Mouse (Mus musculus) ES-Bruce4 (cell line): Measurements from ENCODE around the gene Mdh1b.

Experiments
- CTCF ChIP-seq: IDR thresholded peaks from one replicate; pipeline ENCODE4 v1.8.1; 2011; ENCODE audit warnings: low read depth, low read length
- EP300 ChIP-seq: IDR thresholded peaks from 2 replicates; pipeline ENCODE4 v1.6.1; 2011; ENCODE audit warnings: low read depth, low read length; ENCODE audit not compliant: insufficient read depth

GRCm38 (mm10) chr1:63659591-63659990 lies 70.5 kb downstream of the Mdh1b start:
- TF ChIP-seq CTCF, result no peak
- TF ChIP-seq EP300, result no peak
